Mouse (Mus musculus): Measurements from ENCODE around the gene Oip5. TPM values are rescaled to one million over a fixed set of nuclear protein-coding genes. Genes with fewer than 3 reads are reported as not detected.
"Not testable (repeated sequence)": the region's sequence is repeated elsewhere in the genome, so short reads cannot be mapped to it uniquely, and the experiment has no call there.

Oip5 gene
- polyA plus RNA-seq (2016; fragmentation: Nextera tagmentation; extraction: Ambion mirVana) = 35.4 and 38.7 TPM in 2 replicates

- Histone ChIP-seq H3K27ac (peak within 1 kb of the TSS; percentile 94), H3K4me3 (peak within 1 kb of the TSS; percentile 88), H3K9me3 (replicated peaks) (no peaks in the 10 kb centered on the region), H3K4me1 (peaks cover 23% of the 10 kb centered on the region), H3K27me3 (ENCODE audit: low read depth, poor library complexity, severe bottlenecking) (no peaks in the 10 kb centered on the region), H3K36me3 (peaks cover 17% of the 10 kb centered on the region)
- WGBS = under 1% methylated on average over 55 of the region's 55 CpGs
- peak; percentile 89 for DNase-seq (ENCODE audit: low spot score)
Observed at GRCm38 (mm10) chr2:119618199-119618982, at the start of gene Oip5, which contains the start of gene Nusap1. Gene Oip5, minus strand, starts transcription at chr2:119618469. Gene Nusap1, plus strand, starts transcription at chr2:119618298.

DNA sequence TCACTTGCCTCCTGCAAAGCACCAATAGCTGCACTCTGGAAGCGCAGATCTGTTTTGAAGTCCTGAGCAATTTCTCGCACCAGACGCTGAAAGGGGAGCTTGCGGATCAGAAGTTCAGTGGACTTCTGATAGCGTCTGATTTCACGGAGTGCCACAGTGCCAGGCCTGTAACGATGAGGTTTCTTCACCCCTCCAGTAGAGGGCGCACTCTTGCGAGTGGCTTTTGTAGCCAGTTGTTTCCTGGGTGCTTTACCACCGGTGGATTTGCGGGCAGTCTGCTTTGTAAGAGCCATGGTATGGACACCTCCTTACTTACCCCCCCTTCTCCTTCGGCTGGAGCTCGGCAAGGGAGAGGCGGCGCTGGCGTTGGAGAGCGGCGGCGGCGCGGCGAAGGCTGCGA, 47.5 kb upstream of the Oip5 start:
- H3K36me3 ChIP-seq; H3K4me3 ChIP-seq; DNase-seq (ENCODE audit: low spot score); H3K9me3 ChIP-seq (replicated peaks); H3K27me3 ChIP-seq (ENCODE audit: low read depth, poor library complexity, severe bottlenecking); H3K27ac ChIP-seq: not testable (repeated sequence)
- WGBS = 74% methylated on average over 20 of the region's 23 CpGs
- H3K4me1 ChIP-seq = peaks cover 12% of the 10 kb centered on the region

- DNase-seq (ENCODE audit: low spot score) = peak; percentile 84
- Histone ChIP-seq H3K9me3 (replicated peaks) (no peaks in the 10 kb centered on the region), H3K4me1 (peaks cover 12% of the 10 kb centered on the region), H3K4me3 (peak within 1 kb of the TSS; percentile 82), H3K36me3 (peaks cover 29% of the 10 kb centered on the region), H3K27me3 (ENCODE audit: low read depth, poor library complexity, severe bottlenecking) (no peaks in the 10 kb centered on the region), H3K27ac (peak within 1 kb of the TSS; percentile 85)
- WGBS = 2% methylated on average over 44 of the region's 44 CpGs
Observed at GRCm38 (mm10) chr2:119662220-119663182, 44.2 kb upstream of the Oip5 start, which contains the start of gene Ndufaf1. Gene Ndufaf1, minus strand, starts transcription at chr2:119662827.

GRCm38 (mm10) chr2:119644254-119644653, 26.0 kb upstream of the Oip5 start:
- H3K27me3 ChIP-seq (ENCODE audit: low read depth, poor library complexity, severe bottlenecking) = no peaks in the 10 kb centered on the region
- no peak overlapping the region for H3K4me3 ChIP-seq
- H3K4me1 ChIP-seq = no peaks in the 10 kb centered on the region
- no peak for DNase-seq (ENCODE audit: low spot score)
- peaks cover 99% of the 10 kb centered on the region for H3K36me3 ChIP-seq
- no peaks in the 10 kb centered on the region for H3K9me3 ChIP-seq (replicated peaks)
- H3K27ac ChIP-seq = no peak overlapping the region
- WGBS = 95% methylated on average over 5 of the region's 5 CpGs

DNA sequence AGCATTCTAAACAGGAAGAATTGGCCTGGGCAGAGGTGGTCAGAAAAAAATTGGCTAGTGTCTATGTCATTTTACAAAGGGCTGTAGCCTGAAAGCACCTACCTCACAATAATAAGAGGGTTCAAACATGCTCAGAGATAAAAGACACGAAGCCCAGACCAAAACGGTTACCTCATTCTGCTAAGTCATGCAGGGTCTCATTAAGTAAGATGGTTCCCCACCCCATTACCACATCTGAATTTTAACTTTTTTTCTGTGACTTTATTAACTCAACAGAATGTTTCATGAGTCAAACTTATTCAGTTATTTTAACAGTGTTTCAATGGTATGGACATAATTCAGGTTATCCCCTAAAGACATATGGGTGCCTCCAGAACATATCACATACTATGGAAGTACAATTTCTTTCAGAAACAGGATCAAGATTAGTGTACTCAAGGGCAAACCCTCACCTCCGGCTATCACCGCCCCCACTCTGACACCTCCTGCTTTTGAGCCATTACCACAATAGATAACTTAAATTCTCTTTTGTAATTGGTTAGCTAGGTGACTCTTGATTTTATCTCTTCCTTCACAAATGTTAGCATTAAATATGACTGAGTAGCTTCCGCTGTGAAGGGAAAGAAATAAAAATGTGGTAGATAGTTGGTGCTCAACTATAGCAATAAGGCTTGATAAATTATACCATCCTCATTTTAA, 23.1 kb upstream of the Oip5 start:
- DNase-seq (ENCODE audit: low spot score) = no peak
- Histone ChIP-seq H3K27ac (no peak overlapping the region), H3K27me3 (ENCODE audit: low read depth, poor library complexity, severe bottlenecking) (no peaks in the 10 kb centered on the region), H3K4me3 (no peak overlapping the region), H3K4me1 (no peaks in the 10 kb centered on the region), H3K36me3 (peaks cover 99% of the 10 kb centered on the region), H3K9me3 (replicated peaks) (no peaks in the 10 kb centered on the region)
- WGBS = 98% methylated on average over 5 of the region's 5 CpGs

DNA sequence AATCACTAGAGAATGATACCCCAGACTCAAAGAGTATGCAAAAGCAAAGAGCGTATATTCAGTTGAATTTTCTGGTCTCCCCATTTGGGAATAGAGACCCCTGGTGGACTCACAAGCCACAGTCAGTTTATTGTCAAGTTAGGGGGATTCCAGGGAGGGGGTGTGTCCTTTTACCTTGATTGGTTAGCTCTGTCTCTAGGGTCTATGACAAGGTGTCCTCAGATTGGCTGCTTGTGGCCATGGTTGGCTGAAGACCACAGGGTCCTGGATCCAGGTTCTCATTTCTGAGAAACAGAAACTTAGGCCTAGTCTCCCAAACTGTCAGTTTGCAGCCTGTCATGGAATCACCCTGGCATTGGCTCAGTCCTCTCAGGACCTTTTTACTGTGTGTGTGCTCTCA, 18.5 kb upstream of the Oip5 start:
- Histone ChIP-seq H3K4me3 (no peak overlapping the region), H3K27me3 (ENCODE audit: low read depth, poor library complexity, severe bottlenecking) (no peaks in the 10 kb centered on the region), H3K4me1 (no peaks in the 10 kb centered on the region), H3K27ac (no peak overlapping the region), H3K9me3 (replicated peaks) (no peaks in the 10 kb centered on the region), H3K36me3 (peaks cover 98% of the 10 kb centered on the region)
- DNase-seq (ENCODE audit: low spot score) = no peak
- 78% methylated on average over 1 of the region's 1 CpGs for WGBS

DNA sequence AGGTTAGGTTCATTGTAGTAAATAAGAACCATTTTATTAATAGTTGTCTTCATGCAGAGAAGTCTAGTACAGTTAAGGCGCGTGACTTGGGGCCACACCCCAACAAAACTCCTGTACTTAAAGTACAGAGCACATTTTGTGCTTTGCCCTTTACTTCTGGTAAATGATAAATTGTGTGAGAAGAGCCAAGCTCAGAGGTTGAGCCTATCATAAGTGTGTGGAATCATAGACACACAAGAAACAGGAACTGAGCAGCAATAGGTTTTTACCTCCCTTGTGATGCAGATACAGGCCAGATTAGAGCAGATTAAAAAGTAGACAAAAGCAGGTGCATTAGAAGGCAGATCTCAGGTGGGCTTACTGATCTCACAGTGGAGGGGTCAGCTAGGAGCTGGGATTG, 3.0 kb upstream of the Oip5 start:
- Histone ChIP-seq H3K4me1 (peaks cover 23% of the 10 kb centered on the region), H3K4me3 (no peak overlapping the region), H3K9me3 (replicated peaks) (no peaks in the 10 kb centered on the region), H3K27me3 (ENCODE audit: low read depth, poor library complexity, severe bottlenecking) (no peaks in the 10 kb centered on the region), H3K27ac (no peak overlapping the region), H3K36me3 (peaks cover 35% of the 10 kb centered on the region)
- no peak for DNase-seq (ENCODE audit: low spot score)
- whole genome bisulfite sequencing = 98% methylated on average over 2 of the region's 2 CpGs

DNA sequence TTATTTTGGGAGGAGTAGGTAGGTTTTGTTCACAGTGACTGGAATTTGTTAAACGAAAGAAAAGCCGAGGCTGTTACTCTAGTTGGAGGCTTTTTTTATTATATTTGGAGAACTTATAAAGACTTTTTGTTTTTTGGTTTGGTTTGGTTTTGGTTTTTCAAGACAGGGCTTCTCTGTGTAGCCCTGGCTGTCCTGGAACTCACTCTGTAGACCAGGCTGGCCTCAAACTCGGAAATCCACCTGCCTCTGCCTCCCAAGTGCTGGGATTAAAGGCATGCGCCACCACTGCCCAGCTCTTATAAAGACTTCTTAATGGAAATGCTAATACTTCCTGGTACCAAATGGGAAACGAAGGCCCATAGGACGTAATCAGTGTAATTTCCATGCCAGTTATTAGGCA, 733 bp upstream of the Oip5 start:
- DNase-seq (ENCODE audit: low spot score); H3K9me3 ChIP-seq (replicated peaks); H3K27me3 ChIP-seq (ENCODE audit: low read depth, poor library complexity, severe bottlenecking): not testable (repeated sequence)
- WGBS = 22% methylated on average over 6 of the region's 6 CpGs
- peaks cover 23% of the 10 kb centered on the region for H3K36me3 ChIP-seq
- peak overlapping the region; percentile 94 for H3K27ac ChIP-seq
- peaks cover 23% of the 10 kb centered on the region for H3K4me1 ChIP-seq
- H3K4me3 ChIP-seq = peak overlapping the region; percentile 88

GRCm38 (mm10) chr2:119617841-119618198, 449 bp downstream of the Oip5 start:
- no peaks in the 10 kb centered on the region for H3K9me3 ChIP-seq (replicated peaks)
- peak overlapping the region; percentile 88 for H3K4me3 ChIP-seq
- no peaks in the 10 kb centered on the region for H3K27me3 ChIP-seq (ENCODE audit: low read depth, poor library complexity, severe bottlenecking)
- H3K36me3 ChIP-seq = peaks cover 17% of the 10 kb centered on the region
- peak overlapping the region; percentile 94 for H3K27ac ChIP-seq
- peaks cover 23% of the 10 kb centered on the region for H3K4me1 ChIP-seq
- DNase-seq (ENCODE audit: low spot score) = no peak
- 0% methylated on average over 13 of the region's 13 CpGs for whole genome bisulfite sequencing

DNA sequence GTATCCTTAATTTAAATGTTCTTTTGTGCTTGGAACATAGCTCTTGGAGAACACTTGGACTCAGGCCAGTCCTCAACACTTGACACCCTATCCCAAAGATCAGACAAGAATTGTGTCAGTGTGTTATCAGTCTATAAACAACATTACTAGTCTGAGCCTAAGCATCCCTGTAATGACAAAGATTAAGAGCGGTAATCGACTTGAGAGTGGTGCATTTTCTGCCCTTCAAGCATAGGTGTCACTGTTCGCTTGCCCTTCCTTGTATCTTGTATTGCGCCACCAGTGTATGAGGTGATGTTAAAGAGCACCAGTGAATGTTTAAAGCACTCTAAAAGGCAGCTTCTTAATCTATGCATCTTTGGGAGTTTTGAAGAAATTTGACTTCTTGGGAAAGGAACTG, 11.2 kb downstream of the Oip5 start:
- WGBS = 97% methylated on average over 4 of the region's 4 CpGs
- no peaks in the 10 kb centered on the region for H3K27me3 ChIP-seq (ENCODE audit: low read depth, poor library complexity, severe bottlenecking)
- H3K4me3 ChIP-seq = no peak overlapping the region
- H3K4me1 ChIP-seq = no peaks in the 10 kb centered on the region
- no peak for DNase-seq (ENCODE audit: low spot score)
- H3K27ac ChIP-seq = no peak overlapping the region
- no peaks in the 10 kb centered on the region for H3K9me3 ChIP-seq (replicated peaks)
- peaks cover 96% of the 10 kb centered on the region for H3K36me3 ChIP-seq

DNA sequence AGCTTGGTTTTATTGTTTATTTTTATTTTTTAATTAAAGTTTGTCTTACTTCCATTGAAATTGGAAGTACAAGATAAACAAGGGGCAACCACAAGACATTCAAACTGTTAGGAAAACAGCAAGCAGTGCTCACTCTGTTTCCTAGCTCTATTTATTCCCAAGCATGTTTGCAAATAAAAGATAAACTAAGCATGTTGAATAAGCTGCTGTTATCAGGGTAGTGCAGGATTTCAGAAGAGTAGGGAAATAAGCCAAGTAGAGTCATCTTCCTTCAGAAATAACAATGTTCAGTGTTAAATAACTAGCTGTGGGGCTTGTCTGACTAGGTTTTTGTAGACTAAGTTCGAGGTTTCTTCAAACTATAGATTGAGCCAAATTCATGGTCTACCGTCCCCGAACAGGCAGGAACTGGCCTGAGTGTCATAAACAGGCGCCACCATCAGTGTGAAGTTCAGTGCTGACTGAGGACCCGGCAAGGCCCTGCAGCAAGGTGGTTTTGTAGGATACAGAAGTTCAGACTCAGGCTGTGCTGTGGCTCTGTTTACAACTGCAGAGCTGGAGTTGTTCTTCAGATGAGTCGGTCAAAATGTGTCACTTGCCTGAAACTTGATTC, 12.8 kb downstream of the Oip5 start:
- no peaks in the 10 kb centered on the region for H3K27me3 ChIP-seq (ENCODE audit: low read depth, poor library complexity, severe bottlenecking)
- no peak for DNase-seq (ENCODE audit: low spot score)
- H3K9me3 ChIP-seq (replicated peaks) = no peaks in the 10 kb centered on the region
- H3K4me3 ChIP-seq = no peak overlapping the region
- 89% methylated on average over 6 of the region's 6 CpGs for WGBS
- no peak overlapping the region for H3K27ac ChIP-seq
- peaks cover 94% of the 10 kb centered on the region for H3K36me3 ChIP-seq
- H3K4me1 ChIP-seq = peaks cover 4% of the 10 kb centered on the region; the same call in 1 of the 2 replicates

DNA sequence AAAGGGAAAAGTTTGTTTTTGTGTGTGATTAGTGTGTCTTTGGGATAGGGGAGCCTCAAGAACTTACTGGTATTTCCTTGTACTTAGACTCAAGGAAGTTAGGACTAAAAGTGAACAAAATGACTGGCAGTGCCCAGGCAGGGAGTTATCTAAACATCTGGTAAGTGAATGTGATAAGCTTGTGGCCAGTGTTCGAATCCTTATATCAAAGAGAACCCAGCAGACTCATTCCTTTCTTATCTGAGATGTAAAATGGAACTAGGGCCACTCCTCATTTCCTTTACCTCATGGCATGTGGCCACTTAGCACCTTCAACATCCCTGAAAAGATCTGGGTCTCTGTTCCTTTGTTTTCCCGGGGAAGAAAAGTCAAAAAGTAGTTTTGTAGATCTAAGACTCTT, 14.4 kb downstream of the Oip5 start:
- Histone ChIP-seq H3K4me3 (no peak overlapping the region), H3K9me3 (replicated peaks) (no peaks in the 10 kb centered on the region), H3K4me1 (peaks cover 4% of the 10 kb centered on the region; the same call in 1 of the 2 replicates), H3K36me3 (peaks cover 96% of the 10 kb centered on the region), H3K27me3 (ENCODE audit: low read depth, poor library complexity, severe bottlenecking) (no peaks in the 10 kb centered on the region), H3K27ac (no peak overlapping the region)
- no peak for DNase-seq (ENCODE audit: low spot score)
- 86% methylated on average over 2 of the region's 2 CpGs for WGBS

Measured in limb, embryonic 10.5 days (tissue).